Mouse (Mus musculus): ENCODE measurements around the gene Rps15a. TPM values are rescaled to one million over a fixed set of nuclear protein-coding genes. Genes with fewer than 3 reads are reported as not detected.

Rps15a gene
- total and polyA plus RNA-seq, 3 experiments: 774 to 3,118 (median 2,996) TPM

DNA sequence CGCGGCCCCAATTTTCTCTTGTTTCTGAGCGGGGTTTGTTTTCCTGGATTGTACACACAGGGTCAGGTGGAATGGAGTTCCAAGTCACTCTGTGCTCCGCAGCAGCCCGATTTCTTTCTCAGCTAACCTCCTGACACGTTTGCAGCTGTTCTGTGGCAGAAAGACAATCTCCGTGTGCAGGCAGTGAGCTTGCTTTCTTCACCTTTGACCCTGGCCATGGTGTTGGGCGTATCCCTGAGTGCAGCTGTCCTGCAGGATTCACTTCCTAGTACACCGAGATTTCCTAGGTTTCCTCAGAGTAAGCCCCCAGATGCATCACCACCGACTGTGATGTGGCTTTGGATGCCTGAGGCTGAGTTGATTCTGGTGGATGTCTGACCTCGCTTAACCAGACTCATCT is 19.1 kb upstream of the Rps15a start:
- H3K9ac ChIP-seq (ENCODE audit: insufficient read depth, low read depth): no peak overlapping the region
- no peaks in the 10 kb centered on the region for H3K27me3 ChIP-seq (replicated peaks)
- TF ChIP-seq MEF2A (IDR thresholded peaks at IDR 0.05; ENCODE audit: borderline replicate concordance, low read depth, low read length) (no peak), RCOR1 (conservative IDR thresholded peaks at IDR 0.05; ENCODE audit: low read depth, low read length) (no peak), CTCF (conservative IDR thresholded peaks at IDR 0.05 in 1 of 2, IDR thresholded peaks at IDR 0.05 in 1 of 2; ENCODE audit: low read depth in 2 of 2, low read length in 2 of 2) (no peak), ETS1 (conservative IDR thresholded peaks at IDR 0.05; ENCODE audit: low read depth, low read length) (no peak), GABPA (IDR thresholded peaks at IDR 0.05; ENCODE audit: insufficient replicate concordance, low read depth, low read length) (no peak), POLR2A (IDR thresholded peaks at IDR 0.05; ENCODE audit: low read depth, low read length) (no peak), SIN3A (IDR thresholded peaks at IDR 0.05; ENCODE audit: low read length) (no peak)
- dilution Hi-C loops (cut with MboI; ENCODE audit: extremely low pct_ligation_motif_present, extremely low pct_unique_long_range_greater_than_20kb, low sequenced_read_pairs): no loop called here
- H3K4me2 ChIP-seq (ENCODE audit: insufficient read depth, low read depth, poor library complexity, severe bottlenecking): no peak overlapping the region
- H3K36me3 ChIP-seq (replicated peaks in 1 of 2; ENCODE audit: control insufficient read depth in 1 of 2, insufficient read depth in 1 of 2, low read length in 1 of 2): peaks cover 37 to 52% of the 10 kb centered on the region in 2 experiments
- no peak overlapping the region for H3K4me3 ChIP-seq (replicated peaks in 1 of 3; ENCODE audit: low read depth in 2 of 3, low read length in 2 of 3, poor library complexity in 1 of 3)
- H3K79me2 ChIP-seq (replicated peaks; ENCODE audit: control insufficient read depth, extremely low read depth, insufficient read depth, poor library complexity, severe bottlenecking): peaks cover 3% of the 10 kb centered on the region; the same call in 1 of the 2 replicates
- no peaks in the 10 kb centered on the region for H3K9me3 ChIP-seq (replicated peaks; ENCODE audit: low read length)
- peaks cover 0 to 8% of the 10 kb centered on the region in 2 experiments; a peak in 2 of 4 replicates for H3K4me1 ChIP-seq (ENCODE audit: control insufficient read depth in 1 of 2, insufficient read depth in 2 of 2)
- H3K27ac ChIP-seq (ENCODE audit: insufficient read depth, low read depth): no peak overlapping the region
- in situ Hi-C loops (cut with MboI; ENCODE audit: low pct_ligation_motif_present, low pct_unique_long_range_greater_than_20kb, low sequenced_read_pairs): no loop called here
- no peak for DNase-seq (ENCODE audit: extremely low read depth)

DNA sequence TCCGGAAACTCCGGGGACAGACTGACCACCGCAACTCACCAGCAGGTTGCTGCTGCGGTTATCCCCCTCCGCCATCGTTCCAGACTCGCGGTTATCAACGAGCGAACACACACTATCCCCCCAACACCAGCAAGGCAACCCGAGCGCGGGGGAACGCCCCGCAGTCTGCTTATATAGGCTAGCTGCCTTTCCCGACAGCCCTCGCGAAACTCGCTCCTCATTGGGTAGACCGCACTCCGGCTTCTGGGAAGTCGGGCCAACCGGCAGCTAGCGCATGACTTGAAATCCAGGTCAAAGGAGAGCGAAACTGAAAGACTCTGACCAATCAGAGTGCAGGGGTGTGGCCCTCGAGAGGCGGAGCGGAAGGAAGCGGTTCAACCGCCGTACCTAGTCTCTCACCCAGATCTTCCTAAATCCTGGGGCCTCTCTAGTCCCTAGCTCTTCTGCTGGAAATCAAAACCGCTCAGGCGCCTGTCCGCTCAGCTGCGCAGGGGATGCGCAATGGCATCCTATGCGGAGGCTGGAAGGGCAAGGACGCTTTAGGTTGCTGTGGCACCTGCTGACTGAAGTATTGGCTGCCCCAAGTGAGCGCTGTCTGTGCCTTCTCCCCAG is 13.5 kb upstream of the Rps15a start, which contains the start of gene Arl6ip1:
Arl6ip1 (minus strand) TSS at position 233 of the 612 bp plus-strand sequence.
- peaks cover 0 to 31% of the 10 kb centered on the region in 2 experiments; a peak in 2 of 4 replicates for H3K4me1 ChIP-seq (ENCODE audit: control insufficient read depth in 1 of 2, insufficient read depth in 2 of 2)
- no peaks in the 10 kb centered on the region for H3K9me3 ChIP-seq (replicated peaks; ENCODE audit: low read length)
- peak; percentile 99 for DNase-seq (ENCODE audit: extremely low read depth)
- H3K27ac ChIP-seq (ENCODE audit: insufficient read depth, low read depth): peak within 1 kb of the TSS; percentile 80
- peaks cover 12 to 20% of the 10 kb centered on the region in 2 experiments for H3K36me3 ChIP-seq (replicated peaks in 1 of 2; ENCODE audit: control insufficient read depth in 1 of 2, insufficient read depth in 1 of 2, low read length in 1 of 2)
- H3K79me2 ChIP-seq (replicated peaks; ENCODE audit: control insufficient read depth, extremely low read depth, insufficient read depth, poor library complexity, severe bottlenecking): peaks cover 38% of the 10 kb centered on the region
- H3K4me2 ChIP-seq (ENCODE audit: insufficient read depth, low read depth, poor library complexity, severe bottlenecking): peak within 1 kb of the TSS; percentile 76
- H3K27me3 ChIP-seq (replicated peaks): no peaks in the 10 kb centered on the region
- peak within 1 kb of the TSS; percentile 79 for H3K9ac ChIP-seq (ENCODE audit: insufficient read depth, low read depth)
- dilution Hi-C loops (cut with MboI; ENCODE audit: extremely low pct_ligation_motif_present, extremely low pct_unique_long_range_greater_than_20kb, low sequenced_read_pairs) (no loop called here), in situ Hi-C loops (cut with MboI; ENCODE audit: low pct_ligation_motif_present, low pct_unique_long_range_greater_than_20kb, low sequenced_read_pairs) (loop anchor here (10.0 kb wide), 1 partner anchor 165 kb away; no protein-coding TSS in a partner anchor)
- H3K4me3 ChIP-seq (replicated peaks in 1 of 3; ENCODE audit: low read depth in 2 of 3, low read length in 2 of 3, poor library complexity in 1 of 3): peak within 1 kb of the TSS; percentile 80 to 95 (median 86)
- peak; percentile 100 for TF ChIP-seq NELFE (IDR thresholded peaks at IDR 0.05; ENCODE audit: low read depth, low read length)
- peak; percentile 99 for TF ChIP-seq POLR2AphosphoS2 (IDR thresholded peaks at IDR 0.05; ENCODE audit: low read depth, low read length)
- TF ChIP-seq EP300 (IDR thresholded peaks at IDR 0.05; ENCODE audit: low read length): no peak; the same call in 1 of the 2 replicates
- no peak for TF ChIP-seq JUN (IDR thresholded peaks at IDR 0.05; ENCODE audit: insufficient read depth, low read depth, low read length)
- no peak; the same call in 1 of the 2 replicates for TF ChIP-seq MEF2A (IDR thresholded peaks at IDR 0.05; ENCODE audit: borderline replicate concordance, low read depth, low read length)
- TF ChIP-seq ZC3H11A (IDR thresholded peaks at IDR 0.05; ENCODE audit: low read depth, low read length): no peak
- no peak for TF ChIP-seq USF2 (conservative IDR thresholded peaks at IDR 0.05; ENCODE audit: low read depth, low read length)
- TF ChIP-seq CHD1 (IDR thresholded peaks at IDR 0.05; ENCODE audit: low read depth, low read length): no peak
- TF ChIP-seq PAX5 (IDR thresholded peaks at IDR 0.05; ENCODE audit: low read length): no peak
- TF ChIP-seq ELF1 (IDR thresholded peaks at IDR 0.05; ENCODE audit: low read depth, low read length): peak; percentile 84
- TF ChIP-seq HCFC1 (IDR thresholded peaks at IDR 0.05; ENCODE audit: low read depth, low read length): peak; percentile 72
- no peak for TF ChIP-seq BHLHE40 (IDR thresholded peaks at IDR 0.05; ENCODE audit: low read depth, low read length)
- peak; percentile 99 for TF ChIP-seq ZMIZ1 (IDR thresholded peaks at IDR 0.05; ENCODE audit: low read depth, low read length)
- TF ChIP-seq MAZ (IDR thresholded peaks at IDR 0.05; ENCODE audit: low read depth, low read length): peak; percentile 61; the same call in 1 of the 2 replicates
- no peak for TF ChIP-seq USF1 (IDR thresholded peaks at IDR 0.05; ENCODE audit: low read depth, low read length)
- no peak for TF ChIP-seq GABPA (IDR thresholded peaks at IDR 0.05; ENCODE audit: insufficient replicate concordance, low read depth, low read length)
- TF ChIP-seq TCF12 (IDR thresholded peaks at IDR 0.05; ENCODE audit: low read depth, low read length): peak; percentile 89
- TF ChIP-seq ZNF384 (IDR thresholded peaks at IDR 0.05; ENCODE audit: low read depth, low read length): no peak
- TF ChIP-seq RCOR1 (conservative IDR thresholded peaks at IDR 0.05; ENCODE audit: low read depth, low read length): peak; percentile 34; the same call in 1 of the 2 replicates
- peak; percentile 100 for TF ChIP-seq POLR2A (IDR thresholded peaks at IDR 0.05; ENCODE audit: low read depth, low read length)
- peak; percentile 92 for TF ChIP-seq SIN3A (IDR thresholded peaks at IDR 0.05; ENCODE audit: low read length)
- TF ChIP-seq MXI1 (IDR thresholded peaks at IDR 0.05; ENCODE audit: low read depth, low read length): peak; percentile 54; the same call in 1 of the 2 replicates
- TF ChIP-seq ETS1 (conservative IDR thresholded peaks at IDR 0.05; ENCODE audit: low read depth, low read length): peak; percentile 22; the same call in 1 of the 2 replicates
- TF ChIP-seq NRF1 (IDR thresholded peaks at IDR 0.05; ENCODE audit: low read depth, low read length): peak; percentile 71
- no peak for TF ChIP-seq RAD21 (IDR thresholded peaks at IDR 0.05; ENCODE audit: low read depth, low read length)
- TF ChIP-seq KAT2A (IDR thresholded peaks at IDR 0.05; ENCODE audit: insufficient replicate concordance, low read length): peak; percentile 56; the same call in 1 of the 2 replicates
- peak; percentile 82 for TF ChIP-seq CHD2 (IDR thresholded peaks at IDR 0.05; ENCODE audit: low read length)
- TF ChIP-seq JUND (conservative IDR thresholded peaks at IDR 0.05; ENCODE audit: low read depth, low read length): no peak
- no peak for TF ChIP-seq MAFK (IDR thresholded peaks at IDR 0.05; ENCODE audit: insufficient replicate concordance, low read length)
